Mouse (Mus musculus) CH12.LX (cell line): Measurements from ENCODE around the gene Rps26. TPM values are rescaled to one million over a fixed set of nuclear protein-coding genes. Genes with fewer than 3 reads are reported as not detected.

Experiments
- DNase-seq: peaks from one replicate; pipeline ENCODE4 v3.0.0-alpha.2; 2013; ENCODE audit errors: extremely low read depth
- H3K27ac ChIP-seq: 2 replicates; pipeline ENCODE4 v1.5.1; 2012; ENCODE audit warnings: low read depth, mild to moderate bottlenecking, control low read depth, moderate library complexity; ENCODE audit not compliant: insufficient read depth
- H3K27me3 ChIP-seq: replicated peaks from 2 replicates; pipeline ENCODE3; 2012; ENCODE audit warnings: inconsistent platforms
- H3K36me3 ChIP-seq, 2 experiments: replicated peaks in 1 of 2; 2 replicates each; pipeline versions ENCODE3 to v1.6.1; 2012; ENCODE audit warnings: inconsistent platforms in 1 of 2, low read length in 1 of 2, mild to moderate bottlenecking in 1 of 2, mixed read lengths in 1 of 2, moderate library complexity in 1 of 2; ENCODE audit not compliant: control insufficient read depth in 1 of 2, insufficient read depth in 1 of 2
- H3K4me1 ChIP-seq, 2 experiments: 2 replicates each; pipeline ENCODE4 v1.6.1; 2012; ENCODE audit warnings: inconsistent platforms in 1 of 2, moderate library complexity in 1 of 2; ENCODE audit not compliant: insufficient read depth in 2 of 2, control insufficient read depth in 1 of 2
- H3K4me2 ChIP-seq: 2 replicates; pipeline ENCODE4 v1.6.1; 2012; ENCODE audit warnings: low read depth, mild to moderate bottlenecking, control low read depth; ENCODE audit not compliant: poor library complexity, insufficient read depth, severe bottlenecking
- H3K4me3 ChIP-seq, 3 experiments: fragments of 150-350 bp in 1 of 3; sonication (generic) in 1 of 3; replicated peaks in 1 of 3; 2 replicates each; pipeline versions ENCODE3 to v1.5.1; 2011 to 2012; ENCODE audit warnings: low read depth in 2 of 3, low read length in 2 of 3, mild to moderate bottlenecking in 2 of 3, moderate library complexity in 2 of 3, control low read depth in 1 of 3, improper control_type of control experiment in 1 of 3, inconsistent platforms in 1 of 3, mixed read lengths in 1 of 3; ENCODE audit not compliant: poor library complexity in 1 of 3
- H3K79me2 ChIP-seq: replicated peaks from 2 replicates; pipeline ENCODE4 v1.6.1; 2012; ENCODE audit warnings: mild to moderate bottlenecking, moderate library complexity; ENCODE audit not compliant: control insufficient read depth, poor library complexity, insufficient read depth, severe bottlenecking; ENCODE audit errors: extremely low read depth
- H3K9ac ChIP-seq: 2 replicates; pipeline ENCODE4 v1.6.1; 2012; ENCODE audit warnings: low read depth, mild to moderate bottlenecking, control low read depth, moderate library complexity; ENCODE audit not compliant: insufficient read depth
- H3K9me3 ChIP-seq: replicated peaks from 2 replicates; pipeline ENCODE3; 2012; ENCODE audit warnings: low read length, inconsistent platforms, mixed read lengths
- BHLHE40 ChIP-seq: IDR thresholded peaks from 2 replicates; pipeline ENCODE4 v1.6.1; 2011; ENCODE audit warnings: mild to moderate bottlenecking, low read depth, low read length, improper control_type of control experiment
- CHD1 ChIP-seq: IDR thresholded peaks from 2 replicates; pipeline ENCODE4 v1.6.1; 2012; ENCODE audit warnings: low read depth, low read length, improper control_type of control experiment, inconsistent platforms
- CHD2 ChIP-seq: IDR thresholded peaks from 2 replicates; pipeline ENCODE4 v1.6.1; 2011; ENCODE audit warnings: low read length, improper control_type of control experiment
- CTCF ChIP-seq, 2 experiments: IDR thresholded peaks in 1 of 2; conservative IDR thresholded peaks in 1 of 2; 2 replicates each; pipeline ENCODE4 v1.5.1; 2011 to 2012; ENCODE audit warnings: low read depth in 2 of 2, low read length in 2 of 2, improper control_type of control experiment in 1 of 2, inconsistent platforms in 1 of 2, mild to moderate bottlenecking in 1 of 2, moderate library complexity in 1 of 2
- E2F4 ChIP-seq: IDR thresholded peaks from 2 replicates; pipeline ENCODE4 v1.6.1; 2011; ENCODE audit warnings: low read depth, low read length, improper control_type of control experiment; ENCODE audit not compliant: insufficient replicate concordance
- ELF1 ChIP-seq: IDR thresholded peaks from 2 replicates; pipeline ENCODE4 v1.6.1; 2014; ENCODE audit warnings: low read depth, mild to moderate bottlenecking, inconsistent platforms, low read length, improper control_type of control experiment
- EP300 ChIP-seq: IDR thresholded peaks from 2 replicates; pipeline ENCODE4 v1.6.1; 2011; ENCODE audit warnings: low read length, improper control_type of control experiment
- ETS1 ChIP-seq: conservative IDR thresholded peaks from 2 replicates; pipeline ENCODE4 v1.6.1; 2012; ENCODE audit warnings: low read depth, mild to moderate bottlenecking, inconsistent platforms, low read length, improper control_type of control experiment, moderate library complexity
- GABPA ChIP-seq: IDR thresholded peaks from 2 replicates; pipeline ENCODE4 v1.6.1; 2012; ENCODE audit warnings: low read depth, low read length, improper control_type of control experiment, inconsistent platforms; ENCODE audit not compliant: insufficient replicate concordance
- HCFC1 ChIP-seq: IDR thresholded peaks from 2 replicates; pipeline ENCODE4 v1.6.1; 2012; ENCODE audit warnings: low read depth, mild to moderate bottlenecking, inconsistent platforms, low read length, improper control_type of control experiment
- IRF4 ChIP-seq: IDR thresholded peaks from 2 replicates; pipeline ENCODE4 v1.6.1; 2014; ENCODE audit warnings: low read depth, mild to moderate bottlenecking, inconsistent platforms, low read length, improper control_type of control experiment
- JUN ChIP-seq: IDR thresholded peaks from 2 replicates; pipeline ENCODE4 v1.6.1; 2011; ENCODE audit warnings: low read depth, mild to moderate bottlenecking, low read length, improper control_type of control experiment, moderate library complexity; ENCODE audit not compliant: insufficient read depth
- JUND ChIP-seq: conservative IDR thresholded peaks from 2 replicates; pipeline ENCODE4 v1.6.1; 2011; ENCODE audit warnings: low read depth, low read length, improper control_type of control experiment
- KAT2A ChIP-seq: IDR thresholded peaks from 2 replicates; pipeline ENCODE4 v1.6.1; 2012; ENCODE audit warnings: low read length, improper control_type of control experiment, inconsistent platforms; ENCODE audit not compliant: insufficient replicate concordance
- MAFK ChIP-seq: IDR thresholded peaks from 2 replicates; pipeline ENCODE4 v1.6.1; 2011; ENCODE audit warnings: low read length, improper control_type of control experiment; ENCODE audit not compliant: insufficient replicate concordance
- MAX ChIP-seq: IDR thresholded peaks from 2 replicates; pipeline ENCODE4 v1.6.1; 2011; ENCODE audit warnings: low read length, improper control_type of control experiment
- MAZ ChIP-seq: IDR thresholded peaks from 2 replicates; pipeline ENCODE4 v1.6.1; 2012; ENCODE audit warnings: low read depth, mild to moderate bottlenecking, inconsistent platforms, low read length, improper control_type of control experiment, moderate library complexity
- MEF2A ChIP-seq: IDR thresholded peaks from 2 replicates; pipeline ENCODE4 v1.6.1; 2014; ENCODE audit warnings: low read depth, mild to moderate bottlenecking, inconsistent platforms, low read length, improper control_type of control experiment, borderline replicate concordance
- MXI1 ChIP-seq: IDR thresholded peaks from 2 replicates; pipeline ENCODE4 v1.6.1; 2011; ENCODE audit warnings: mild to moderate bottlenecking, low read depth, low read length, improper control_type of control experiment
- MYC ChIP-seq: IDR thresholded peaks from 2 replicates; pipeline ENCODE4 v1.6.1; 2011; ENCODE audit warnings: low read depth, mild to moderate bottlenecking, improper control_type of control experiment, low read length
- NELFE ChIP-seq: IDR thresholded peaks from 2 replicates; pipeline ENCODE4 v1.6.1; 2011; ENCODE audit warnings: low read depth, low read length, improper control_type of control experiment
- NRF1 ChIP-seq: IDR thresholded peaks from 2 replicates; pipeline ENCODE4 v1.6.1; 2014; ENCODE audit warnings: low read depth, mild to moderate bottlenecking, inconsistent platforms, low read length, improper control_type of control experiment, moderate library complexity
- POLR2A ChIP-seq: IDR thresholded peaks from 2 replicates; pipeline ENCODE4 v1.6.1; 2011; ENCODE audit warnings: low read depth, mild to moderate bottlenecking, improper control_type of control experiment, low read length
- POLR2AphosphoS2 ChIP-seq: IDR thresholded peaks from 2 replicates; pipeline ENCODE4 v1.6.1; 2011; ENCODE audit warnings: low read depth, low read length, improper control_type of control experiment
- RAD21 ChIP-seq: IDR thresholded peaks from 2 replicates; pipeline ENCODE4 v1.6.1; 2011; ENCODE audit warnings: low read depth, mild to moderate bottlenecking, low read length, improper control_type of control experiment, moderate library complexity
- RCOR1 ChIP-seq: conservative IDR thresholded peaks from 2 replicates; pipeline ENCODE4 v1.6.1; 2012; ENCODE audit warnings: low read depth, mild to moderate bottlenecking, inconsistent platforms, low read length, improper control_type of control experiment
- SIN3A ChIP-seq: IDR thresholded peaks from 2 replicates; pipeline ENCODE4 v1.6.1; 2012; ENCODE audit warnings: low read length, improper control_type of control experiment, inconsistent platforms
- SMC3 ChIP-seq: IDR thresholded peaks from 2 replicates; pipeline ENCODE4 v1.6.1; 2011; ENCODE audit warnings: low read depth, low read length, improper control_type of control experiment
- TBP ChIP-seq: conservative IDR thresholded peaks from 2 replicates; pipeline ENCODE4 v1.6.1; 2011; ENCODE audit warnings: low read depth, low read length, improper control_type of control experiment
- TCF12 ChIP-seq: IDR thresholded peaks from 2 replicates; pipeline ENCODE4 v1.6.1; 2014; ENCODE audit warnings: low read depth, mild to moderate bottlenecking, inconsistent platforms, low read length, improper control_type of control experiment
- UBTF ChIP-seq: IDR thresholded peaks from 2 replicates; pipeline ENCODE4 v1.6.1; 2012; ENCODE audit warnings: low read depth, mild to moderate bottlenecking, inconsistent platforms, low read length, improper control_type of control experiment, moderate library complexity
- USF1 ChIP-seq: IDR thresholded peaks from 2 replicates; pipeline ENCODE4 v1.6.1; 2014; ENCODE audit warnings: low read depth, mild to moderate bottlenecking, inconsistent platforms, low read length, improper control_type of control experiment
- USF2 ChIP-seq: conservative IDR thresholded peaks from 2 replicates; pipeline ENCODE4 v1.6.1; 2011; ENCODE audit warnings: low read depth, low read length, improper control_type of control experiment
- ZMIZ1 ChIP-seq: IDR thresholded peaks from 2 replicates; pipeline ENCODE4 v1.6.1; 2012; ENCODE audit warnings: low read depth, mild to moderate bottlenecking, inconsistent platforms, low read length, improper control_type of control experiment
- ZNF384 ChIP-seq: IDR thresholded peaks from 2 replicates; pipeline ENCODE4 v1.6.1; 2012; ENCODE audit warnings: low read depth, low read length, improper control_type of control experiment, inconsistent platforms
- dilution Hi-C: fragments of 300-500 bp; cut with MboI; formaldehyde crosslinking; loops from 2 replicates; pipeline ENCODE4 v1.14.3; 2020; ENCODE audit warnings: low sequenced_read_pairs; ENCODE audit not compliant: extremely low pct_unique_long_range_greater_than_20kb, extremely low pct_ligation_motif_present
- in situ Hi-C: fragments of 300-500 bp; cut with MboI; formaldehyde crosslinking; loops from 3 replicates; pipeline ENCODE4 v1.14.3; 2019; ENCODE audit warnings: low sequenced_read_pairs, low pct_ligation_motif_present, low pct_unique_long_range_greater_than_20kb, mixed read lengths
- polyA plus RNA-seq: library from polyadenylated mRNA; unstranded; fragments of >175 nt; gene quantifications from 2 replicates; pipeline ENCODE4 v1.2.1, GENCODE M21; 2012; ENCODE audit warnings: low read depth; ENCODE audit not compliant: insufficient read length
- total RNA-seq, 2 experiments: library from RNA; depleted of rRNA; stranded (reverse); fragments of 300-350 nt in 1 of 2; fragments of >200 nt in 1 of 2; gene quantifications; 2 replicates each; pipeline ENCODE4 v1.2.3; 2012 to 2014

Rps26 gene
- total RNA-seq (2012; rRNA removed) (2,580 and 2,987 TPM in 2 replicates), total RNA-seq (2014; rRNA removed) (1,667 and 1,906 TPM in 2 replicates), polyA plus RNA-seq (2,220 and 2,250 TPM in 2 replicates)

- H3K4me1 ChIP-seq: peaks cover 7 to 13% of the 10 kb centered on the region in 2 experiments
- peak within 1 kb of the TSS; percentile 92 to 100 (median 94) for H3K4me3 ChIP-seq
- dilution Hi-C loops: no loop called here
- H3K36me3 ChIP-seq: peaks cover 28 to 31% of the 10 kb centered on the region in 2 experiments
- TF ChIP-seq NELFE (peak; percentile 99), CHD2 (peak; percentile 95), ETS1 (peak; percentile 40; the same call in 1 of the 2 replicates), MAFK (no peak), CTCF (conservative IDR thresholded peaks at IDR 0.05 in 1 of 2, IDR thresholded peaks at IDR 0.05 in 1 of 2; ENCODE audit: low read depth in 2 of 2, low read length in 2 of 2) (peak in 1 of 2 experiments; percentile 77; a peak in 2 of 4 replicates), MAX (peak; percentile 50), BHLHE40 (peak; percentile 31; the same call in 1 of the 2 replicates), TCF12 (peak; percentile 96), CHD1 (no peak), SIN3A (peak; percentile 93; the same call in 1 of the 2 replicates), KAT2A (peak; percentile 100), POLR2A (peak; percentile 99), GABPA (peak; percentile 63; the same call in 1 of the 2 replicates), MEF2A (no peak), JUND (no peak; the same call in 1 of the 2 replicates), TBP (peak; percentile 99), POLR2AphosphoS2 (peak; percentile 91), ELF1 (peak; percentile 100), IRF4 (peak; percentile 79), UBTF (no peak; the same call in 1 of the 2 replicates), EP300 (0 out of 2 replicates have a peak, but pooled peaks have one; percentile 37), RCOR1 (no peak), SMC3 (peak; percentile 64), ZNF384 (peak; percentile 98), ZMIZ1 (peak; percentile 96; the same call in 1 of the 2 replicates), RAD21 (peak; percentile 70), JUN (peak; percentile 6; the same call in 1 of the 2 replicates), USF2 (no peak), USF1 (no peak), MAZ (peak; percentile 68; the same call in 1 of the 2 replicates), E2F4 (0 out of 2 replicates have a peak, but pooled peaks have one; percentile 24), NRF1 (peak; percentile 75), MYC (peak; percentile 94), HCFC1 (peak; percentile 97), MXI1 (peak; percentile 73)
- TF ChIP-seq, all 38 proteins: peak for 27
- no peaks in the 10 kb centered on the region for H3K9me3 ChIP-seq
- H3K9ac ChIP-seq: peak within 1 kb of the TSS; percentile 88
- H3K27me3 ChIP-seq: no peaks in the 10 kb centered on the region
- peak within 1 kb of the TSS; percentile 32; the same call in 1 of the 2 replicates for H3K27ac ChIP-seq
- H3K79me2 ChIP-seq: peaks cover 24% of the 10 kb centered on the region
- in situ Hi-C loops: loop anchor here (5.0 kb wide), 1 partner anchor 46 kb away; the partner anchor contains the start of gene Suox
- peak within 1 kb of the TSS; percentile 91 for H3K4me2 ChIP-seq
- DNase-seq: peak; percentile 99
Observed at GRCm38 (mm10) chr10:128626311-128627310, at the start of gene Rps26. Gene Rps26 (minus strand): TSS chr10:128626747.
